Mouse (Mus musculus): ENCODE results near the gene Vstm5. TPM values are rescaled to one million over a fixed set of nuclear protein-coding genes. Genes with fewer than 3 reads are reported as not detected.

Vstm5 gene
- total RNA-seq, 1 experiment, result 2.9 TPM

- TF ChIP-seq MAFK (IDR thresholded peaks at IDR 0.05; ENCODE audit: insufficient read depth, low read depth, low read length) (no peak), CHD2 (IDR thresholded peaks at IDR 0.05; ENCODE audit: low read depth, low read length) (no peak), ZNF384 (IDR thresholded peaks at IDR 0.05; ENCODE audit: low read depth, low read length) (no peak), HCFC1 (IDR thresholded peaks at IDR 0.05; ENCODE audit: borderline replicate concordance, insufficient read depth, low read length) (no peak), ZC3H11A (IDR thresholded peaks at IDR 0.05; ENCODE audit: borderline replicate concordance, low read depth, low read length) (no peak)
Measured at GRCm38 (mm10) chr9:15278343-15278742, 39.5 kb downstream of the Vstm5 start.

GRCm38 (mm10) chr9:15279139-15279648 is 40.3 kb downstream of the Vstm5 start:
- Histone ChIP-seq H3K27ac (ENCODE audit: insufficient read depth, low read depth, low read length, poor library complexity, severe bottlenecking) (peak overlapping the region; percentile 13; the same call in 1 of the 2 replicates), H3K4me1 (ENCODE audit: control insufficient read depth in 2 of 2, insufficient read depth in 2 of 2, low read length in 2 of 2, poor library complexity in 1 of 2) (peaks cover 3% of the 10 kb centered on the region in 2 experiments; a peak in 1 of 4 replicates), H3K9me3 (ENCODE audit: control insufficient read depth, insufficient read depth, low read depth, low read length) (no peaks in the 10 kb centered on the region), H3K9ac (ENCODE audit: insufficient read depth, low read depth, low read length, poor library complexity, severe bottlenecking) (peak overlapping the region; percentile 94), H3K36me3 (ENCODE audit: control insufficient read depth, insufficient read depth, low read length, poor library complexity, severe bottlenecking) (peaks cover 15% of the 10 kb centered on the region), H3K4me3 (ENCODE audit: insufficient read depth in 1 of 2, low read depth in 1 of 2, low read length in 2 of 2, poor library complexity in 1 of 2, severe bottlenecking in 1 of 2) (peak overlapping the region; percentile 75 to 83)
- no peak for TF ChIP-seq HCFC1 (IDR thresholded peaks at IDR 0.05; ENCODE audit: borderline replicate concordance, insufficient read depth, low read length)
- TF ChIP-seq ZNF384 (IDR thresholded peaks at IDR 0.05; ENCODE audit: low read depth, low read length), result peak; percentile 84
- no peak for DNase-seq (ENCODE audit: low read depth, low spot score)
- in situ Hi-C loops (cut with MboI; ENCODE audit: low sequenced_read_pairs in 2 of 2, unreplicated experiment in 2 of 2), result no loop called here

More at GRCm38 (mm10) chr9:15278343-15278742, 39.5 kb downstream of the Vstm5 start:
- no peak overlapping the region for H3K27ac ChIP-seq (ENCODE audit: insufficient read depth, low read depth, low read length, poor library complexity, severe bottlenecking)
- peaks cover 22% of the 10 kb centered on the region for H3K36me3 ChIP-seq (ENCODE audit: control insufficient read depth, insufficient read depth, low read length, poor library complexity, severe bottlenecking)
- DNase-seq (ENCODE audit: low read depth, low spot score), result no peak
- no peak overlapping the region for H3K9ac ChIP-seq (ENCODE audit: insufficient read depth, low read depth, low read length, poor library complexity, severe bottlenecking)
- no peak overlapping the region for H3K4me3 ChIP-seq (ENCODE audit: insufficient read depth in 1 of 2, low read depth in 1 of 2, low read length in 2 of 2, poor library complexity in 1 of 2, severe bottlenecking in 1 of 2)
- H3K9me3 ChIP-seq (ENCODE audit: control insufficient read depth, insufficient read depth, low read depth, low read length), result no peaks in the 10 kb centered on the region
- in situ Hi-C loops (cut with MboI; ENCODE audit: low sequenced_read_pairs in 2 of 2, unreplicated experiment in 2 of 2), result no loop called here
- H3K4me1 ChIP-seq (ENCODE audit: control insufficient read depth in 2 of 2, insufficient read depth in 2 of 2, low read length in 2 of 2, poor library complexity in 1 of 2), result peaks cover 3% of the 10 kb centered on the region in 2 experiments; a peak in 1 of 4 replicates

- TF ChIP-seq ZC3H11A (IDR thresholded peaks at IDR 0.05; ENCODE audit: borderline replicate concordance, low read depth, low read length) (no peak), CHD2 (IDR thresholded peaks at IDR 0.05; ENCODE audit: low read depth, low read length) (no peak), HCFC1 (IDR thresholded peaks at IDR 0.05; ENCODE audit: borderline replicate concordance, insufficient read depth, low read length) (peak; percentile 81), ZNF384 (IDR thresholded peaks at IDR 0.05; ENCODE audit: low read depth, low read length) (no peak), MAFK (IDR thresholded peaks at IDR 0.05; ENCODE audit: insufficient read depth, low read depth, low read length) (no peak)
- Histone ChIP-seq H3K27ac (ENCODE audit: insufficient read depth, low read depth, low read length, poor library complexity, severe bottlenecking) (peak within 1 kb of the TSS; percentile 13; the same call in 1 of the 2 replicates), H3K9me3 (ENCODE audit: control insufficient read depth, insufficient read depth, low read depth, low read length) (no peaks in the 10 kb centered on the region), H3K4me3 (ENCODE audit: insufficient read depth in 1 of 2, low read depth in 1 of 2, low read length in 2 of 2, poor library complexity in 1 of 2, severe bottlenecking in 1 of 2) (peak within 1 kb of the TSS; percentile 75 to 83), H3K9ac (ENCODE audit: insufficient read depth, low read depth, low read length, poor library complexity, severe bottlenecking) (peak within 1 kb of the TSS; percentile 94), H3K4me1 (ENCODE audit: control insufficient read depth in 2 of 2, insufficient read depth in 2 of 2, low read length in 2 of 2, poor library complexity in 1 of 2) (peaks cover 3% of the 10 kb centered on the region in 2 experiments; a peak in 1 of 4 replicates), H3K36me3 (ENCODE audit: control insufficient read depth, insufficient read depth, low read length, poor library complexity, severe bottlenecking) (peaks cover 14% of the 10 kb centered on the region)
- peak; percentile 92 for DNase-seq (ENCODE audit: low read depth, low spot score)
- in situ Hi-C loops (cut with MboI; ENCODE audit: low sequenced_read_pairs in 2 of 2, unreplicated experiment in 2 of 2), result no loop called here
Measured at GRCm38 (mm10) chr9:15279649-15280490, 41.0 kb downstream of the Vstm5 start, which contains the start of gene Med17. Gene Med17 (minus strand): TSS chr9:15279931.

- Histone ChIP-seq H3K27ac (ENCODE audit: insufficient read depth, low read depth, low read length, poor library complexity, severe bottlenecking) (no peak overlapping the region), H3K4me3 (ENCODE audit: insufficient read depth in 1 of 2, low read depth in 1 of 2, low read length in 2 of 2, poor library complexity in 1 of 2, severe bottlenecking in 1 of 2) (peak overlapping the region; percentile 75 to 83), H3K36me3 (ENCODE audit: control insufficient read depth, insufficient read depth, low read length, poor library complexity, severe bottlenecking) (peaks cover 11% of the 10 kb centered on the region), H3K4me1 (ENCODE audit: control insufficient read depth in 2 of 2, insufficient read depth in 2 of 2, low read length in 2 of 2, poor library complexity in 1 of 2) (peaks cover 3% of the 10 kb centered on the region in 2 experiments; a peak in 1 of 4 replicates), H3K9ac (ENCODE audit: insufficient read depth, low read depth, low read length, poor library complexity, severe bottlenecking) (peak overlapping the region; percentile 84), H3K9me3 (ENCODE audit: control insufficient read depth, insufficient read depth, low read depth, low read length) (no peaks in the 10 kb centered on the region)
- no peak for DNase-seq (ENCODE audit: low read depth, low spot score)
- in situ Hi-C loops (cut with MboI; ENCODE audit: low sequenced_read_pairs in 2 of 2, unreplicated experiment in 2 of 2), result no loop called here
- TF ChIP-seq HCFC1 (IDR thresholded peaks at IDR 0.05; ENCODE audit: borderline replicate concordance, insufficient read depth, low read length), result no peak
- no peak for TF ChIP-seq CHD2 (IDR thresholded peaks at IDR 0.05; ENCODE audit: low read depth, low read length)
- no peak for TF ChIP-seq ZNF384 (IDR thresholded peaks at IDR 0.05; ENCODE audit: low read depth, low read length)
Measured at GRCm38 (mm10) chr9:15280491-15280879, 41.6 kb downstream of the Vstm5 start.

All from ES-E14 (cell line).